Mouse (Mus musculus) liver, postnatal 0 days (tissue): ENCODE data around the gene Kxd1. TPM values are rescaled to one million over a fixed set of nuclear protein-coding genes. Genes with fewer than 3 reads are reported as not detected.
A peak's percentile ranks its signal among the peaks of the same experiment; 100 is the strongest.

Experiments
- ATAC-seq: fragments of 200-750 bp; cut with Nextera tagmentation; 2 replicates; pipeline ENCODE4 v1.8.0; 2017; ENCODE audit warnings: mild to moderate bottlenecking, moderate library complexity
- DNase-seq: peaks from one replicate; pipeline ENCODE4 v3.0.0-alpha.2; 2016
- H3K27ac ChIP-seq: fragments of 300-500 bp; sonication (generic); 2 replicates; pipeline ENCODE4 v1.5.1; 2014; ENCODE audit warnings: antibody characterized with exemption, moderate library complexity, mild to moderate bottlenecking, low read depth
- H3K27me3 ChIP-seq: fragments of 300-500 bp; sonication (generic); 2 replicates; pipeline ENCODE4 v1.6.1; 2014; ENCODE audit warnings: low read length, control low read depth, mixed read lengths; ENCODE audit not compliant: insufficient read depth
- H3K36me3 ChIP-seq: fragments of 300-500 bp; sonication (generic); replicated peaks from 2 replicates; pipeline ENCODE4 v1.6.1; 2014; ENCODE audit warnings: mild to moderate bottlenecking, control low read depth, low read length, moderate library complexity, mixed read lengths; ENCODE audit not compliant: insufficient read depth
- H3K4me1 ChIP-seq: fragments of 300-500 bp; sonication (generic); 2 replicates; pipeline ENCODE4 v1.6.1; 2014; ENCODE audit warnings: antibody characterized with exemption, mild to moderate bottlenecking, control low read depth; ENCODE audit not compliant: insufficient read depth
- H3K4me2 ChIP-seq: fragments of 300-500 bp; sonication (generic); 2 replicates; pipeline ENCODE4 v1.6.1; 2014; ENCODE audit warnings: low read depth, mild to moderate bottlenecking, low read length, moderate library complexity, mixed read lengths
- H3K4me3 ChIP-seq: fragments of 300-500 bp; sonication (generic); 2 replicates; pipeline ENCODE4 v1.5.1; 2014; ENCODE audit warnings: low read depth, low read length
- H3K9ac ChIP-seq: fragments of 300-500 bp; sonication (generic); replicated peaks from 2 replicates; pipeline ENCODE4 v1.6.1; 2014; ENCODE audit warnings: mild to moderate bottlenecking, moderate library complexity
- H3K9me3 ChIP-seq: fragments of 300-500 bp; sonication (generic); 2 replicates; pipeline ENCODE4 v1.6.1; 2016; ENCODE audit warnings: mild to moderate bottlenecking, control low read depth, low read length, mixed read lengths
- CTCF ChIP-seq: sonication (generic); IDR thresholded peaks from 2 replicates; pipeline ENCODE4 v1.5.1; 2016; ENCODE audit warnings: antibody characterized with exemption, low read depth
- EP300 ChIP-seq: IDR thresholded peaks from 2 replicates; pipeline ENCODE4 v1.6.1; 2016; ENCODE audit warnings: antibody characterized with exemption, low read depth, mild to moderate bottlenecking
- WGBS: fragments of 180-500 bp; shearing (Covaris S2); extraction: QIAGEN DNeasy Blood & Tissue Kit; methylation state at CpG from one replicate; pipeline ENCODE4 v1.1.7; 2014; ENCODE audit not compliant: insufficient replicate concordance; 5-methylcytosine and 5-hydroxymethylcytosine counted together
- polyA plus RNA-seq: library from polyadenylated mRNA; unstranded; fragments of >200 nt; fragmentation: Nextera tagmentation; extraction: Ambion mirVana; gene quantifications from 2 replicates; pipeline ENCODE4 v1.2.1, GENCODE M21; 2015

Gene Kxd1
- polyA plus RNA-seq: 43.1 and 43.3 TPM in 2 replicates

DNA sequence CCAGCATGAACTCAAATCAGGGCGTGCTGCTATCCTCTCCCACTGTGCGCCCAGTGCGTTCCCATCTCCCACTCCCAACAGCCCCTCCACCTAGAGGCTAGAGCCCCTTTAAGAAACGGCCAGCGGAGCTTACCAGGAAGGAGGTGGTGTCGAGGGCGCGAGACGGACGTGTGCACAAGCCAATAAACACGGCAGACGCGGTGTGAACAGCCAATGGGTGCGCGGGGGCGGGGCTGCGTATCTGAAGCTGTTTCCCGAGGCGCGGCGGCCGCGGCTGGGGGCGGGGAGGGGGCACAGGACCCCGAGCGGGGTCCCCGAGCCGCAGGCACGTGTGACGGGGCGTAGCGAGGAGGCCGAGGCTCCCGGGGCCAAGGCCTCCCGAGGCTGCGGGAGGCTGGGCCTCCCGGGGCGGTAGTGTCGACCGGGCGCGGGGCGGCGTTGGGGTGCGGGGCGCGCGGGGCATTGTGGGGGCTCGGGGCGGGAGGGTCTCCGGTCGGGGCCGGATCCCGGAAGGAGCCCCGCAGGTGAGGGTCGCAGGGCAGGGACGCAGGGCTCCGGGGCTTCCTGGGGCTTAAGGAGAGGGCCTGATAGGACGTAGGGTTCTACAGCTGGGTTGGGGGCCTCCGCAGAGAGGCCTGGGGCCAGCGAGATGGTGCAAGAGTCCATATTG is at the start of gene Kxd1, which contains the start of gene Fkbp8:
Kxd1 (minus strand) TSS at position 445 of the 670 bp plus-strand sequence.
Fkbp8 (plus strand) TSS at position 213 of the 670 bp plus-strand sequence.
- Histone ChIP-seq H3K36me3 (peaks cover 22% of the 10 kb centered on the region), H3K4me1 (peaks cover 37% of the 10 kb centered on the region), H3K4me3 (peak within 1 kb of the TSS; percentile 90), H3K9me3 (no peaks in the 10 kb centered on the region), H3K27ac (peak within 1 kb of the TSS; percentile 97), H3K9ac (peak within 1 kb of the TSS; percentile 99), H3K4me2 (peak within 1 kb of the TSS; percentile 64), H3K27me3 (no peaks in the 10 kb centered on the region)
- ATAC-seq (peak; percentile 72), DNase-seq (peak; percentile 97)
- WGBS: 0% methylated on average over 50 of the region's 61 CpGs
- no peak for TF ChIP-seq CTCF
- TF ChIP-seq EP300: 0 out of 2 replicates have a peak, but pooled peaks have one; percentile 27

DNA sequence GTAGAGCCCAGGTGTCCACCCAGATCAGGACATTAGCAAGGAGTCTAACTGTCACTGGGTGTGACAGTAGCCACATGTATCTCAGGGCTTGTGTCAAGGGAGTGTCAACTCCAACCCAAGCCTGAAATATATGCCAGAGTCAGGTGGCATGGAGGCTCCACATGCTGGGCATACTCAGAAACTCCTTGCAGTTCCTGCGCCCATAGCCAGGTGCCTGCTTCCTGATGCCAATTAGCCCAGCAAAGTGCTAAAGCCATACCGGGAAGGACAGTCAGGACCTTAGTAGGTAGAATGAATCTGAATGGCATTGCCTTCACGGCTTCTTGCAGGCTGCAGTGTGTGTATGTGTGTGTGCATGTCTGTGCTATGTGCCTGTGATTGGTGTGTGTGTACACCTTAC is 49.5 kb upstream of the Kxd1 start:
- Histone ChIP-seq H3K4me1 (peaks cover 9% of the 10 kb centered on the region), H3K27ac (no peak overlapping the region), H3K4me2 (no peak overlapping the region), H3K9ac (no peak overlapping the region), H3K27me3 (no peaks in the 10 kb centered on the region), H3K9me3 (no peaks in the 10 kb centered on the region), H3K4me3 (no peak overlapping the region), H3K36me3 (peaks cover 43% of the 10 kb centered on the region)
- DNase-seq (no peak), ATAC-seq (no peak; the same call in 1 of the 2 replicates)
- no peak for TF ChIP-seq EP300
- WGBS: 90% methylated on average over 3 of the region's 3 CpGs

DNA sequence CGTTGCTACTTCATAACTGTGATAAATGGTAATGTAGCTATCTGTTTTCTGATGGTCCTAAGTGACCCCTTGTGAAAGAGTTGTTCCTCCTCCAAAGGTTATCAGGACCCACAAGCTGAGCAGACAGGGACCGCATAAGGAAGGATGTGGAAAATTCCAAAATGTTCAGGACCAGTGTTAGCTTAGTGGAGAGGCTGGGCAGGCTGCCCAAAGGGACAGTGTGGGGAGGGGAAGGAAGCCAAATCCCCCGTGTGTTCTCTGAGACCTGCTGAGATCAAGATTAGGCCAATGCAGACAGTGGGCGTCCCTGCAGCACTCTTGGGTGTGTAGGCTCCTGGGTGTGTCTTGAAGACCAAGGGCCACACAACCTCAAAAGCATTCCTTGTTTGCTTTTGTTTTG is 47.2 kb upstream of the Kxd1 start:
- ATAC-seq (no peak), DNase-seq (no peak)
- Histone ChIP-seq H3K4me1 (peaks cover 14% of the 10 kb centered on the region), H3K27me3 (no peaks in the 10 kb centered on the region), H3K9me3 (no peaks in the 10 kb centered on the region), H3K9ac (no peak overlapping the region), H3K4me2 (no peak overlapping the region), H3K36me3 (peaks cover 23% of the 10 kb centered on the region), H3K4me3 (no peak overlapping the region), H3K27ac (no peak overlapping the region)
- 58% methylated on average over 4 of the region's 4 CpGs for WGBS
- no peak for TF ChIP-seq EP300
- no peak for TF ChIP-seq CTCF

GRCm38 (mm10) chr8:70574302-70574701 is 46.5 kb upstream of the Kxd1 start:
- H3K36me3 ChIP-seq: peaks cover 21% of the 10 kb centered on the region
- no peak overlapping the region for H3K4me2 ChIP-seq
- peaks cover 18% of the 10 kb centered on the region for H3K4me1 ChIP-seq
- TF ChIP-seq EP300: no peak
- no peak for TF ChIP-seq CTCF
- DNase-seq: no peak
- no peak overlapping the region for H3K9ac ChIP-seq
- H3K9me3 ChIP-seq: no peaks in the 10 kb centered on the region
- no peak overlapping the region for H3K4me3 ChIP-seq
- no peak overlapping the region for H3K27ac ChIP-seq
- ATAC-seq: no peak
- no peaks in the 10 kb centered on the region for H3K27me3 ChIP-seq

DNA sequence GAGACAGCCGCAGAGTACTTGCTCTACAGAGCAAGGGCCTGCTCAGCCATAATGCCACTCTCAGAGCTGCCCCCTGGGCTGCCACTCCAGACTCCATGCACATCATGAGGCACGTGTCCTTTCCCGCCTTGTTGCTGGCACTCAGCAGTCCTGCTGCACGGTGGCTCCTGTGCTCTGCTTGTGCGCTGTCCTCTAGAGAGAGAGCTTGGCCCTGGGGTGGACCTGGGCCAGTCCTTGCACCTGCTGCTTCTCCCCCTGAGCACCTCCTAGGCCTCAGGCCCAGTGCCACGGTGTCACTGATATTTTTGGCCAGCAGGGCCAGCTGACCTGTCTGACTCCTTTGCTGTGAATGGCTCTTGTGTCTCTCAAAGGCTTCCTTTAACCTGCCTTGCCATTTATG is 43.2 kb upstream of the Kxd1 start:
- Histone ChIP-seq H3K27ac (no peak overlapping the region), H3K9ac (no peak overlapping the region), H3K9me3 (no peaks in the 10 kb centered on the region), H3K4me2 (no peak overlapping the region), H3K4me1 (peaks cover 18% of the 10 kb centered on the region), H3K27me3 (no peaks in the 10 kb centered on the region), H3K4me3 (no peak overlapping the region), H3K36me3 (peaks cover 9% of the 10 kb centered on the region; the same call in 1 of the 2 replicates)
- TF ChIP-seq CTCF: no peak
- no peak for TF ChIP-seq EP300
- no peak for DNase-seq
- WGBS: 79% methylated on average over 6 of the region's 6 CpGs
- ATAC-seq: no peak

- Histone ChIP-seq H3K9ac (peak overlapping the region; percentile 21; the same call in 1 of the 2 replicates), H3K4me1 (peaks cover 23% of the 10 kb centered on the region), H3K36me3 (peaks cover 9% of the 10 kb centered on the region; the same call in 1 of the 2 replicates), H3K9me3 (no peaks in the 10 kb centered on the region), H3K4me3 (no peak overlapping the region), H3K27ac (peak overlapping the region; percentile 55; the same call in 1 of the 2 replicates), H3K4me2 (no peak overlapping the region), H3K27me3 (no peaks in the 10 kb centered on the region)
- DNase-seq (no peak), ATAC-seq (peak; percentile 38; the same call in 1 of the 2 replicates)
- TF ChIP-seq CTCF (no peak), EP300 (no peak)
Observed at GRCm38 (mm10) chr8:70570360-70570759, 42.6 kb upstream of the Kxd1 start.
